Mouse (Mus musculus): ENCODE measurements around the gene Dhx9. TPM values are rescaled to one million over a fixed set of nuclear protein-coding genes. Genes with fewer than 3 reads are reported as not detected.
A peak's percentile ranks its signal among the peaks of the same experiment; 100 is the strongest.

The Dhx9 gene
- polyA plus RNA-seq, 1 experiment from 2014 or later = 27.0 TPM

DNA sequence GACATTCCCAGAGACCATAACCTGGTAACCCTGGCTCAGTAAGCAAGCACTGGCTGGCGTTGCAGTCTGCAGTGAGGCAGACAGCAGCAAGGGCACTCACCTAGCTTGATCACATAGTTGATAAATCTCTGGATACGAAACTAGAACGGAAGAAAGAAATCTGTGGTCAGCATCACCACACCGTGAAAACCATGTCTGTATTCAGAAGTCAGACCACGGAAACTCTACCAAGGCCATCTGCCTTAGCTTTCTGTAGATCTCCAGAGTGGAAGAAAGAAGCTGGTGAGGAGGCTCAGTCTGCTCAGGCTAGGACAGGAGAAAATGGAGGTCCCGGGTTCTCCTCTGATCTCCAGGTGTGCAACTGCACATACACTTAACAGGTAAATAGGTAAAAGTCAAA, 21.6 kb upstream of the Dhx9 start:
- Histone ChIP-seq H3K4me2 (no peak overlapping the region), H3K9ac (ENCODE audit: low read length) (no peak overlapping the region), H3K27ac (ENCODE audit: low read depth, low read length) (no peak overlapping the region), H3K4me1 (ENCODE audit: control insufficient read depth, insufficient read depth, low read length) (no peaks in the 10 kb centered on the region), H3K9me3 (ENCODE audit: control insufficient read depth, low read length) (no peaks in the 10 kb centered on the region), H3K27me3 (ENCODE audit: control insufficient read depth, insufficient read depth, low read length) (no peaks in the 10 kb centered on the region), H3K4me3 (ENCODE audit: low read depth, low read length) (no peak overlapping the region), H3K36me3 (ENCODE audit: control insufficient read depth, insufficient read depth, low read length) (no peaks in the 10 kb centered on the region)
- WGBS = 94% methylated on average over 6 of the region's 6 CpGs
- DNase-seq (ENCODE audit: low spot score, missing footprints) (peak; percentile 69), ATAC-seq (ENCODE audit: low FRiP score) (no peak)

DNA sequence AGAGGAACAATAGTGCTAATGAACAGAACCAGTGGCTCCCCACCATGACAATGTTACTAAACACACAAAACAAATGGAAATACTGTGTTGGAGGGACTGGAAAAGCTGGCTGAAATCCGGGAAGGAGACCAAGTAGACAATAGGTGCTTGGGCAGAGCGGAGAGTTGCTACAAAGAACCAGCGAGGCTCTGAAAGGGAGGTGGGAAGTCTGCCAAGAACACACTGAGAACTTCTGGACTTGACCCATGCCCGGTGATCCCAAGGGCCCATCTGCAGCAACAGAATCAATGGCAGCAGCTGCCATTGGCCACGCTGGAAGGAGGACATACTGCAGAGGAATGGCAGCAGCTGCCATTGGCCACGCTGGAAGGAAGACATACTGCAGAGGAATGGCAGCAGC, 18.8 kb upstream of the Dhx9 start:
- no peak overlapping the region for H3K27ac ChIP-seq (ENCODE audit: low read depth, low read length)
- no peak overlapping the region for H3K4me3 ChIP-seq (ENCODE audit: low read depth, low read length)
- DNase-seq (ENCODE audit: low spot score, missing footprints) = peak; percentile 10
- no peaks in the 10 kb centered on the region for H3K9me3 ChIP-seq (ENCODE audit: control insufficient read depth, low read length)
- no peaks in the 10 kb centered on the region for H3K27me3 ChIP-seq (ENCODE audit: control insufficient read depth, insufficient read depth, low read length)
- no peak for ATAC-seq (ENCODE audit: low FRiP score)
- H3K4me1 ChIP-seq (ENCODE audit: control insufficient read depth, insufficient read depth, low read length) = no peaks in the 10 kb centered on the region
- no peaks in the 10 kb centered on the region for H3K36me3 ChIP-seq (ENCODE audit: control insufficient read depth, insufficient read depth, low read length)
- no peak overlapping the region for H3K4me2 ChIP-seq
- no peak overlapping the region for H3K9ac ChIP-seq (ENCODE audit: low read length)
- WGBS = 84% methylated on average over 5 of the region's 6 CpGs

- Histone ChIP-seq H3K4me2 (no peak overlapping the region), H3K27me3 (ENCODE audit: control insufficient read depth, insufficient read depth, low read length) (no peaks in the 10 kb centered on the region), H3K9me3 (ENCODE audit: control insufficient read depth, low read length) (no peaks in the 10 kb centered on the region), H3K4me3 (ENCODE audit: low read depth, low read length) (no peak overlapping the region), H3K9ac (ENCODE audit: low read length) (no peak overlapping the region), H3K4me1 (ENCODE audit: control insufficient read depth, insufficient read depth, low read length) (no peaks in the 10 kb centered on the region), H3K27ac (ENCODE audit: low read depth, low read length) (no peak overlapping the region), H3K36me3 (ENCODE audit: control insufficient read depth, insufficient read depth, low read length) (no peaks in the 10 kb centered on the region)
- 60% methylated on average over 5 of the region's 5 CpGs for WGBS
- ATAC-seq (ENCODE audit: low FRiP score) = 0 out of 2 replicates have a peak, but pooled peaks have one; percentile 11
- peak; percentile 69 for DNase-seq (ENCODE audit: low spot score, missing footprints)
Observed at GRCm38 (mm10) chr1:153501644-153502321, 14.3 kb upstream of the Dhx9 start.

GRCm38 (mm10) chr1:153500030-153500429, 12.6 kb upstream of the Dhx9 start:
- Histone ChIP-seq H3K4me3 (ENCODE audit: low read depth, low read length) (no peak overlapping the region), H3K36me3 (ENCODE audit: control insufficient read depth, insufficient read depth, low read length) (no peaks in the 10 kb centered on the region), H3K9me3 (ENCODE audit: control insufficient read depth, low read length) (no peaks in the 10 kb centered on the region), H3K27me3 (ENCODE audit: control insufficient read depth, insufficient read depth, low read length) (no peaks in the 10 kb centered on the region), H3K4me1 (ENCODE audit: control insufficient read depth, insufficient read depth, low read length) (no peaks in the 10 kb centered on the region), H3K27ac (ENCODE audit: low read depth, low read length) (no peak overlapping the region), H3K9ac (ENCODE audit: low read length) (no peak overlapping the region), H3K4me2 (no peak overlapping the region)
- WGBS = 89% methylated on average over 9 of the region's 9 CpGs
- ATAC-seq (ENCODE audit: low FRiP score) = no peak
- DNase-seq (ENCODE audit: low spot score, missing footprints) = peak; percentile 78

- H3K4me1 ChIP-seq (ENCODE audit: control insufficient read depth, insufficient read depth, low read length) = no peaks in the 10 kb centered on the region
- ATAC-seq (ENCODE audit: low FRiP score) (no peak), DNase-seq (ENCODE audit: low spot score, missing footprints) (peak; percentile 41)
- no peak overlapping the region for H3K9ac ChIP-seq (ENCODE audit: low read length)
- H3K36me3 ChIP-seq (ENCODE audit: control insufficient read depth, insufficient read depth, low read length) = no peaks in the 10 kb centered on the region
- no peak overlapping the region for H3K4me3 ChIP-seq (ENCODE audit: low read depth, low read length)
- no peak overlapping the region for H3K4me2 ChIP-seq
- WGBS = 76% methylated on average over 3 of the region's 3 CpGs
- no peaks in the 10 kb centered on the region for H3K9me3 ChIP-seq (ENCODE audit: control insufficient read depth, low read length)
- no peak overlapping the region for H3K27ac ChIP-seq (ENCODE audit: low read depth, low read length)
- H3K27me3 ChIP-seq (ENCODE audit: control insufficient read depth, insufficient read depth, low read length) = no peaks in the 10 kb centered on the region
Observed at GRCm38 (mm10) chr1:153496030-153496429, 8.6 kb upstream of the Dhx9 start.

GRCm38 (mm10) chr1:153493931-153494330, 6.5 kb upstream of the Dhx9 start:
- Histone ChIP-seq H3K27ac (ENCODE audit: low read depth, low read length) (no peak overlapping the region), H3K4me2 (no peak overlapping the region), H3K36me3 (ENCODE audit: control insufficient read depth, insufficient read depth, low read length) (no peaks in the 10 kb centered on the region), H3K4me1 (ENCODE audit: control insufficient read depth, insufficient read depth, low read length) (no peaks in the 10 kb centered on the region), H3K27me3 (ENCODE audit: control insufficient read depth, insufficient read depth, low read length) (no peaks in the 10 kb centered on the region), H3K4me3 (ENCODE audit: low read depth, low read length) (no peak overlapping the region), H3K9me3 (ENCODE audit: control insufficient read depth, low read length) (no peaks in the 10 kb centered on the region), H3K9ac (ENCODE audit: low read length) (no peak overlapping the region)
- WGBS = 42% methylated on average over 6 of the region's 6 CpGs
- no peak for ATAC-seq (ENCODE audit: low FRiP score)
- peak; percentile 79 for DNase-seq (ENCODE audit: low spot score, missing footprints)

DNA sequence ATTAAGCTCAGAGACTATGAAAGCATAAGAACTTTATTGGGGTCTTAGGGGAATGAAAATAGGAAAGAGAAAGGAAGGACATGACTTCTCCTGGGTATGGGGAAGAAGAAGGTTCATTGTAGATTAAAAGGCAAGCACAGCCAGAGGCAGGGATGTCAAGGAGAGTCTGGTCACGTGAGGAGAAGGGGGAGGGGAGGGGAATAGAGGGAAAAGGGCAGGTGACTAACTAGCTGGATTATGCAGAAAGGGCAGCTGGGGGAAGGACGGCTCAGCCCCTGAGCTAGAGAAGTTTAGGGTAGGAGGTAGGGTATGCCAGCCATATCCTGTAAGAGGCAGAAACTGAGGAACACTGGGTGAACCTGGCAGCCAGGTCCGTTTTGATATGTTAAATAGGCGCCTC, 5.9 kb upstream of the Dhx9 start:
- no peaks in the 10 kb centered on the region for H3K9me3 ChIP-seq (ENCODE audit: control insufficient read depth, low read length)
- H3K4me3 ChIP-seq (ENCODE audit: low read depth, low read length) = no peak overlapping the region
- ATAC-seq (ENCODE audit: low FRiP score) (no peak), DNase-seq (ENCODE audit: low spot score, missing footprints) (peak; percentile 82)
- no peak overlapping the region for H3K9ac ChIP-seq (ENCODE audit: low read length)
- H3K4me2 ChIP-seq = no peak overlapping the region
- no peak overlapping the region for H3K27ac ChIP-seq (ENCODE audit: low read depth, low read length)
- H3K4me1 ChIP-seq (ENCODE audit: control insufficient read depth, insufficient read depth, low read length) = no peaks in the 10 kb centered on the region
- WGBS = 21% methylated on average over 4 of the region's 4 CpGs
- no peaks in the 10 kb centered on the region for H3K36me3 ChIP-seq (ENCODE audit: control insufficient read depth, insufficient read depth, low read length)
- H3K27me3 ChIP-seq (ENCODE audit: control insufficient read depth, insufficient read depth, low read length) = no peaks in the 10 kb centered on the region

DNA sequence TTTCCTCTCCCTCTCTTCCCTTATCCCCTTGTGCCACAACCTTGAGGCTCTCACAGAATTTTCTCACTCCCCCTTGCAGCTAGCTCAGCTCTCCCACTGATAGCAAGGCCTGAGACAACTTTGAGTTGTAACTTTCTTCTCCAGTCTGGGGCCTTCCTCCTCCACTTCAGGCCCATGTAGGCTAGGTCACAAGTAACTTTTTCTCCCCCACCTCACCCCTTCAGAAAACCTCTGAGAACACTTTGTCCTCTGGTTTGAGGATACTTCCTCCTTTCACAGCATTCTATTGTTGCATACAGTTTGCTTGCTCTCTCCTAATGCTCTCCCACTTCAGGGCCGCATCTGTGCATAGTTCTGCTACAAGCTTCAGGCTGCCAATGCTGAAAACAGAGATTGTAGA, 4.4 kb upstream of the Dhx9 start:
- no peaks in the 10 kb centered on the region for H3K36me3 ChIP-seq (ENCODE audit: control insufficient read depth, insufficient read depth, low read length)
- H3K4me3 ChIP-seq (ENCODE audit: low read depth, low read length) = no peak overlapping the region
- no peak overlapping the region for H3K4me2 ChIP-seq
- no peaks in the 10 kb centered on the region for H3K27me3 ChIP-seq (ENCODE audit: control insufficient read depth, insufficient read depth, low read length)
- no peak overlapping the region for H3K27ac ChIP-seq (ENCODE audit: low read depth, low read length)
- WGBS = 92% methylated on average over 1 of the region's 1 CpGs
- DNase-seq (ENCODE audit: low spot score, missing footprints) (peak; percentile 39), ATAC-seq (ENCODE audit: low FRiP score) (no peak)
- no peaks in the 10 kb centered on the region for H3K4me1 ChIP-seq (ENCODE audit: control insufficient read depth, insufficient read depth, low read length)
- H3K9ac ChIP-seq (ENCODE audit: low read length) = no peak overlapping the region
- H3K9me3 ChIP-seq (ENCODE audit: control insufficient read depth, low read length) = no peaks in the 10 kb centered on the region

DNA sequence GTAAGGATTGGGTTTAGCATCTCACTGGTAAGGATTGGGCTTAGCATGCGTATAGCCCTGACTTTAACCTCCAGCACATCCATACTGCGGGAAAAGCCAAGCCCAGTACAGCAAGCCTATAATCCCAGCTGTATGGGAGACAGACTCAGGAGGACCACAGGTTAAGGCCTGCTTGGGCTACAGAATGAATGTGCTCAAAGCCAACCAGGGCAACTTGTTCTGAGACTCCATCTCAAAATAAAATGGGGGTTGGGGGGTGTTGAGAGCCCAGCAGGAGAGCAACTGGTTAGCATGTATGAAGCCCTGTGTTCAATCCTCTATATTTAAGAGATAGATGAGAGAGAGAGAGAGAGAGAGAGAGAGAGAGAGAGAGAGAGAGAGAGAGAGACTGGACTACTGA, 3.9 kb upstream of the Dhx9 start:
- Histone ChIP-seq H3K9ac (ENCODE audit: low read length) (no peak overlapping the region), H3K36me3 (ENCODE audit: control insufficient read depth, insufficient read depth, low read length) (no peaks in the 10 kb centered on the region), H3K27ac (ENCODE audit: low read depth, low read length) (no peak overlapping the region), H3K9me3 (ENCODE audit: control insufficient read depth, low read length) (no peaks in the 10 kb centered on the region), H3K27me3 (ENCODE audit: control insufficient read depth, insufficient read depth, low read length) (no peaks in the 10 kb centered on the region), H3K4me2 (no peak overlapping the region), H3K4me1 (ENCODE audit: control insufficient read depth, insufficient read depth, low read length) (no peaks in the 10 kb centered on the region), H3K4me3 (ENCODE audit: low read depth, low read length) (no peak overlapping the region)
- DNase-seq (ENCODE audit: low spot score, missing footprints) = peak; percentile 51
- no peak for ATAC-seq (ENCODE audit: low FRiP score)
- WGBS = 86% methylated on average over 2 of the region's 2 CpGs

Data from midbrain, embryonic 11.5 days (tissue).